Mouse (Mus musculus): ENCODE measurements around the gene Cnnm4. TPM values are rescaled to one million over a fixed set of nuclear protein-coding genes. Genes with fewer than 3 reads are reported as not detected.
A peak's percentile ranks its signal among the peaks of the same experiment; 100 is the strongest.

The Cnnm4 gene
- polyA plus RNA-seq, 1 experiment from 2014 or later: 10.2 TPM

- Histone ChIP-seq H3K9ac (no peak overlapping the region), H3K27me3 (no peaks in the 10 kb centered on the region), H3K4me3 (no peak overlapping the region), H3K27ac (peak overlapping the region; percentile 83), H3K4me2 (no peak overlapping the region), H3K4me1 (peaks cover 34% of the 10 kb centered on the region), H3K36me3 (ENCODE audit: poor library complexity, severe bottlenecking) (peaks cover 87% of the 10 kb centered on the region), H3K9me3 (replicated peaks) (no peaks in the 10 kb centered on the region)
- 47% methylated on average over 9 of the region's 9 CpGs for WGBS
- ATAC-seq: peak; percentile 48
These were observed 52.1 kb downstream of the Cnnm4 start for GRCm38 (mm10) chr1:36523332-36524013.

DNA sequence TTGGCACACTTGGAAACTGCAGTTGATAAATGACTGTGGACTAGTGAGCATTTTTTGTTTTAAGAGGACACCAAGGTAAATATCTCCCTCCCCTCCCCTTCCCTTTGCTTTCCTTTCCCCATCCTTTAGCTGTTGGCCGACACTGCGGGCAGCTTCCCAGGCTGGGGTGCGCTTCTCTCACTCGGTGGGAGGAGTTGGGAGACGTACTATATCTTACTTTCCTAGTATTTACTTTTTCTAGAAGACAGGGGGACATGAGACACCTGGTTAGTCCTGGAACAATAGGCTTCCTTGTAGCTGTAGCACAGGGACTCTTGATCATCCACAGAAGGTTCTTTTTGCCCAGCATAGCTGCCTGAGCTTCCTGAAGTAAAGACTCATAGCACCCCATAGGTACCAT lies 52.6 kb downstream of the Cnnm4 start:
- 85% methylated on average over 5 of the region's 5 CpGs for WGBS
- ATAC-seq: no peak
- H3K36me3 ChIP-seq (ENCODE audit: poor library complexity, severe bottlenecking): peaks cover 81% of the 10 kb centered on the region

DNA sequence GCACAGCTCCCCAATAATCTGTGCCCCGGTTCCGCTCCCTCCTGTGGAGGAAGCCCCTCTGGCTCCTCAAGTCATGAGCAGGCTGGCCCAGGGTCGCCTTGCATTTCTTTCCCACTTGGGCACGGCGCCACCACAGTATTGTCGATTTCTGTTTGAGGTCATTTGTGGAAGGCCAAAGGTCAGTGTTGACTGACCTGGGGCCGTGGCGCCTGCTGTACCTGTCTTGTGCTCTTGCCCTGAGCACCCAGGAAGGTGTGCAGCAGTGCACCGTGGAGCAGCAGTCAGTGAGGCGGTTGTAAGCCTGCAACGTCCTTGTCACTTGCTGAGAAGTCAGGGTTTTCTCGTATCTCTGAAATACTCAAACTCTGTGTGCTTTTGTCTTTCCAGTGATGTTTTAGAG lies 54.4 kb downstream of the Cnnm4 start:
- Histone ChIP-seq H3K36me3 (ENCODE audit: poor library complexity, severe bottlenecking) (peaks cover 64% of the 10 kb centered on the region), H3K27ac (no peak overlapping the region), H3K9me3 (replicated peaks) (no peaks in the 10 kb centered on the region), H3K27me3 (no peaks in the 10 kb centered on the region), H3K4me1 (peaks cover 50% of the 10 kb centered on the region), H3K9ac (no peak overlapping the region), H3K4me3 (no peak overlapping the region), H3K4me2 (no peak overlapping the region)
- 93% methylated on average over 12 of the region's 12 CpGs for WGBS
- no peak for ATAC-seq

More for the DNA sequence above, 52.6 kb downstream of the Cnnm4 start:
- H3K9me3 ChIP-seq (replicated peaks): no peaks in the 10 kb centered on the region
- peaks cover 39% of the 10 kb centered on the region for H3K4me1 ChIP-seq
- H3K4me2 ChIP-seq: no peak overlapping the region
- H3K4me3 ChIP-seq: no peak overlapping the region
- peak overlapping the region; percentile 83 for H3K27ac ChIP-seq
- H3K27me3 ChIP-seq: no peaks in the 10 kb centered on the region
- no peak overlapping the region for H3K9ac ChIP-seq

- Histone ChIP-seq H3K9me3 (replicated peaks) (no peaks in the 10 kb centered on the region), H3K36me3 (ENCODE audit: poor library complexity, severe bottlenecking) (peaks cover 60% of the 10 kb centered on the region), H3K27me3 (no peaks in the 10 kb centered on the region), H3K4me1 (peaks cover 53% of the 10 kb centered on the region), H3K4me3 (no peak overlapping the region), H3K4me2 (no peak overlapping the region), H3K27ac (peak overlapping the region; percentile 19; the same call in 1 of the 2 replicates), H3K9ac (no peak overlapping the region)
- 91% methylated on average over 10 of the region's 10 CpGs for WGBS
- no peak for ATAC-seq
These were observed 55.5 kb downstream of the Cnnm4 start for GRCm38 (mm10) chr1:36526903-36527302.

DNA sequence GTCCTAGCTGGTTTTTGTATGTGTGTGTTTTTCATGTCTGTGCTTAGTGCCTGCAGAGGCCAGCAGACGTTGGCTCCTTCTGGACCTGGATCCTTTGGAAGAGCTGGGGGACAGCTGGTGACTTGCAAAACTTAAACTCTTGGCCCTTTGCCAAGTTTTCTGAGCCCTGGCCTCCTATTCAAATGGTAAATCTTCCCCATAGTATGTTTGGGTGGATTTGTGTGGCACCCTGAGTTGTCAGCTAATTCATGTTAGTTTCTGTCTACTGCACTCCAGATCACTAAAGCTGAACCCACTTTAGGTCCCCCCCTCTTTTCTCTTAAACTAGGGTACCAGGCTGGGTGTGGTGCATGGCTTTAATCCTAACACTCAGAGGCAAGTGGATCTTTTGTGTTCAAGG lies 56.9 kb downstream of the Cnnm4 start:
- Histone ChIP-seq H3K9me3 (replicated peaks) (no peaks in the 10 kb centered on the region), H3K4me1 (peaks cover 44% of the 10 kb centered on the region), H3K27me3 (no peaks in the 10 kb centered on the region), H3K4me2 (no peak overlapping the region), H3K36me3 (ENCODE audit: poor library complexity, severe bottlenecking) (peaks cover 47% of the 10 kb centered on the region), H3K4me3 (no peak overlapping the region), H3K27ac (peak overlapping the region; percentile 87), H3K9ac (no peak overlapping the region)
- peak; percentile 73 for ATAC-seq
- 3% methylated on average over 1 of the region's 1 CpGs for WGBS

GRCm38 (mm10) chr1:36529274-36529673 lies 57.9 kb downstream of the Cnnm4 start:
- no peak for ATAC-seq
- WGBS: 94% methylated on average over 4 of the region's 4 CpGs

DNA sequence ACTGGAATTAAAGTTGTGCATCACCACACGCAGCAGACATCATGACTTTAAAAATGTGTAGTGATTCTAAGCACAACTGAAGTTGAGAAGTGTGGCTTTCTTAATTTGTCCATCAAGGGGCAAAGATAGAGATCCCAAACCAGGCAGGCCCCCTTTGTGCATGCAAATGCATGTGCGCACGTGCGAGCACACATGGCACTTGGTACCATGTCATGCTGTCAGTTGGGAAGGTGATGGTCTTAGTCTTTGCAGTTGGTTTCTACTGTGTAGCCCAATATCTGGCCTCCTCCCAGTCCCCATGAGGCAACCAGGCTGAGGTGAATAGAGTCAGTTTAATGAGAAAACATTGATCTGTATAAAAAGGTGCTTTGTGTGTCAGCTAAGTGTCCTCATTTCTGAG lies 58.5 kb downstream of the Cnnm4 start:
- H3K4me2 ChIP-seq: no peak overlapping the region
- H3K4me1 ChIP-seq: peaks cover 37% of the 10 kb centered on the region
- peak overlapping the region; percentile 33; the same call in 1 of the 2 replicates for H3K27ac ChIP-seq
- peaks cover 31% of the 10 kb centered on the region for H3K36me3 ChIP-seq (ENCODE audit: poor library complexity, severe bottlenecking)
- no peak for ATAC-seq
- H3K27me3 ChIP-seq: no peaks in the 10 kb centered on the region
- no peak overlapping the region for H3K4me3 ChIP-seq
- no peak overlapping the region for H3K9ac ChIP-seq
- H3K9me3 ChIP-seq (replicated peaks): no peaks in the 10 kb centered on the region
- 96% methylated on average over 4 of the region's 4 CpGs for WGBS

More at GRCm38 (mm10) chr1:36529274-36529673, 57.9 kb downstream of the Cnnm4 start:
- no peak overlapping the region for H3K4me3 ChIP-seq
- H3K4me2 ChIP-seq: no peak overlapping the region
- no peaks in the 10 kb centered on the region for H3K9me3 ChIP-seq (replicated peaks)
- no peaks in the 10 kb centered on the region for H3K27me3 ChIP-seq
- no peak overlapping the region for H3K9ac ChIP-seq
- peaks cover 38% of the 10 kb centered on the region for H3K36me3 ChIP-seq (ENCODE audit: poor library complexity, severe bottlenecking)
- peaks cover 37% of the 10 kb centered on the region for H3K4me1 ChIP-seq
- no peak overlapping the region for H3K27ac ChIP-seq

- Histone ChIP-seq H3K9ac (no peak overlapping the region; the same call in 1 of the 2 replicates), H3K9me3 (replicated peaks) (no peaks in the 10 kb centered on the region), H3K4me1 (peaks cover 37% of the 10 kb centered on the region), H3K27me3 (no peaks in the 10 kb centered on the region), H3K4me2 (no peak overlapping the region), H3K36me3 (ENCODE audit: poor library complexity, severe bottlenecking) (peaks cover 25% of the 10 kb centered on the region), H3K27ac (peak overlapping the region; percentile 33; the same call in 1 of the 2 replicates), H3K4me3 (no peak overlapping the region)
- WGBS: 78% methylated on average over 8 of the region's 8 CpGs
- peak; percentile 16; the same call in 1 of the 2 replicates for ATAC-seq
These were observed 59.1 kb downstream of the Cnnm4 start for GRCm38 (mm10) chr1:36530485-36530884.

DNA sequence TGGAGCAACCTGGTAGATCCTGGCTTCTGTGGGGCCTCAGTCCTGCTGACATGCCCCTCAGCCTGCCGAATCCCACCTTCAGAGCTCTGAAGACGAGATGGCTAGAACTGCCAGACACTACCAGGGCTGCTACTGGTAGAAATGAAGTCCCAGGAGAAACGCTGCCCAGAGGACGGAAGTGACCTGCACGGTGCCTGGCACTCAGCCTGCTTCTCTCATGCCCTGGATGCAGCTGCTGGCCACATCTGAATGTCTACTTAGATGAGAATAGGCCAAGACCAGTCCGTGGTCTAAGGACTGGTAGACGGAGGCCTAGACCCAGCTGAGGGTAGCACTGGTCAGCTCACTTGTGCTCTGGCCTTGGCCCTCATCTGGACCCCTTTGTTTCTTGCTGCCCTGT lies 59.5 kb downstream of the Cnnm4 start:
- ATAC-seq: no peak
- Histone ChIP-seq H3K9ac (no peak overlapping the region), H3K4me1 (peaks cover 37% of the 10 kb centered on the region), H3K27ac (peak overlapping the region; percentile 33; the same call in 1 of the 2 replicates), H3K9me3 (replicated peaks) (no peaks in the 10 kb centered on the region), H3K27me3 (no peaks in the 10 kb centered on the region), H3K4me3 (no peak overlapping the region), H3K36me3 (ENCODE audit: poor library complexity, severe bottlenecking) (peaks cover 21% of the 10 kb centered on the region), H3K4me2 (no peak overlapping the region)
- WGBS: 94% methylated on average over 7 of the region's 7 CpGs

DNA sequence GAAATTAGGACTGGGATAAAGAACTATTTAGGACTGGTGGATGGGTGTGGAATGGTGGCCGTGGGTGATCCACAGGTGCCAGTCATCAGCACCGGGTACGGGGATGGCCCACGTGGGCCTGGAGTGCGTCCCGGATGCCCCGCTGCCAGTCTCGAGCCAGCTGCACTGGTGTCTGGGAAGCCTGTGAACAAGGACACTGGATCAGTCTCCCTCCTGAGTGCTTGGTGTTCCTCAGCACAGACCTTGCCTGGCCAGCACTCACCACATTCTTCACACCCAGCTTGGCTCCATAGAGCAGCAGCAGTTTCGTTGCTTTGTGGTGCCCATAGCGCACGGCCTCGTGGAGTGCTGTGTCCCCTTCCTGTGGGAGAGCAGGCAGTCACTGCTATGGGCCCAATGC lies 60.0 kb downstream of the Cnnm4 start:
- ATAC-seq: no peak
- Histone ChIP-seq H3K9me3 (replicated peaks) (no peaks in the 10 kb centered on the region), H3K27me3 (no peaks in the 10 kb centered on the region), H3K36me3 (ENCODE audit: poor library complexity, severe bottlenecking) (peaks cover 16% of the 10 kb centered on the region; the same call in 1 of the 2 replicates), H3K4me2 (no peak overlapping the region), H3K4me3 (no peak overlapping the region), H3K27ac (no peak overlapping the region), H3K9ac (no peak overlapping the region), H3K4me1 (peaks cover 37% of the 10 kb centered on the region)
- WGBS: 92% methylated on average over 12 of the region's 12 CpGs

GRCm38 (mm10) chr1:36533546-36533945 lies 62.1 kb downstream of the Cnnm4 start:
- no peak overlapping the region for H3K4me2 ChIP-seq
- H3K4me3 ChIP-seq: no peak overlapping the region
- WGBS: 86% methylated on average over 6 of the region's 6 CpGs

GRCm38 (mm10) chr1:36534595-36535058 lies 63.2 kb downstream of the Cnnm4 start:
- Histone ChIP-seq H3K36me3 (ENCODE audit: poor library complexity, severe bottlenecking) (peaks cover 18% of the 10 kb centered on the region; the same call in 1 of the 2 replicates), H3K4me3 (no peak overlapping the region), H3K27me3 (no peaks in the 10 kb centered on the region), H3K27ac (no peak overlapping the region), H3K4me2 (no peak overlapping the region), H3K4me1 (peaks cover 19% of the 10 kb centered on the region), H3K9ac (no peak overlapping the region), H3K9me3 (replicated peaks) (no peaks in the 10 kb centered on the region)
- 84% methylated on average over 6 of the region's 6 CpGs for WGBS
- no peak for ATAC-seq

More at GRCm38 (mm10) chr1:36533546-36533945, 62.1 kb downstream of the Cnnm4 start:
- no peaks in the 10 kb centered on the region for H3K27me3 ChIP-seq
- H3K9me3 ChIP-seq (replicated peaks): no peaks in the 10 kb centered on the region
- H3K4me1 ChIP-seq: peaks cover 24% of the 10 kb centered on the region
- H3K27ac ChIP-seq: no peak overlapping the region
- H3K36me3 ChIP-seq (ENCODE audit: poor library complexity, severe bottlenecking): peaks cover 10% of the 10 kb centered on the region; the same call in 1 of the 2 replicates
- no peak for ATAC-seq
- H3K9ac ChIP-seq: no peak overlapping the region
